Mouse (Mus musculus) limb, embryonic 14.5 days (tissue): ENCODE results near the gene Gm20390. TPM values are rescaled to one million over a fixed set of nuclear protein-coding genes. Genes with fewer than 3 reads are reported as not detected.
"Not testable (repeated sequence)": the region's sequence is repeated elsewhere in the genome, so short reads cannot be mapped to it uniquely, and the experiment has no call there.

Experiments used
- ATAC-seq: fragments of 200-750 bp; cut with Nextera tagmentation; 2 replicates; pipeline ENCODE4 v1.8.0; 2017; ENCODE audit warnings: low read depth, moderate number of reproducible peaks, moderate TSS enrichment; ENCODE audit not compliant: low FRiP score
- DNase-seq: peaks from one replicate; pipeline ENCODE4 v3.0.0-alpha.2; 2015; ENCODE audit warnings: low spot score
- H3K27ac ChIP-seq: fragments of 300-500 bp; sonication (generic); replicated peaks from 2 replicates; pipeline ENCODE4 v1.5.1; 2014; ENCODE audit warnings: low read depth, mild to moderate bottlenecking, low read length, moderate library complexity, mixed read lengths
- H3K27me3 ChIP-seq: fragments of 300-500 bp; sonication (generic); 2 replicates; pipeline ENCODE4 v1.6.1; 2014; ENCODE audit warnings: low read length, mixed read lengths; ENCODE audit not compliant: control insufficient read depth, insufficient read depth
- H3K36me3 ChIP-seq: fragments of 300-500 bp; sonication (generic); 2 replicates; pipeline ENCODE4 v1.6.1; 2014; ENCODE audit warnings: mild to moderate bottlenecking, low read length, moderate library complexity, mixed read lengths; ENCODE audit not compliant: control insufficient read depth, insufficient read depth
- H3K4me1 ChIP-seq: fragments of 300-500 bp; sonication (generic); 2 replicates; pipeline ENCODE4 v1.6.1; 2014; ENCODE audit warnings: antibody characterized with exemption, low read length, mixed read lengths; ENCODE audit not compliant: control insufficient read depth, insufficient read depth
- H3K4me2 ChIP-seq: fragments of 300-500 bp; sonication (generic); replicated peaks from 2 replicates; pipeline ENCODE4 v1.6.1; 2014; ENCODE audit warnings: low read depth, mild to moderate bottlenecking, low read length, moderate library complexity; ENCODE audit not compliant: severe bottlenecking
- H3K4me3 ChIP-seq: fragments of 300-500 bp; sonication (generic); replicated peaks from 2 replicates; pipeline ENCODE4 v1.5.1; 2014; ENCODE audit warnings: low read length
- H3K9ac ChIP-seq: fragments of 300-500 bp; sonication (generic); 2 replicates; pipeline ENCODE4 v1.6.1; 2014; ENCODE audit warnings: mild to moderate bottlenecking, low read depth, low read length, moderate library complexity; ENCODE audit not compliant: severe bottlenecking
- H3K9me3 ChIP-seq: fragments of 300-500 bp; sonication (generic); 2 replicates; pipeline ENCODE4 v1.6.1; 2016; ENCODE audit warnings: low read length; ENCODE audit not compliant: control insufficient read depth
- POLR2A ChIP-seq: fragments of 200-500 bp; IDR thresholded peaks from 2 replicates; pipeline ENCODE4 v1.8.0; 2012; ENCODE audit warnings: inconsistent platforms, mild to moderate bottlenecking, moderate library complexity, borderline replicate concordance; ENCODE audit not compliant: insufficient read depth, insufficient read length; ENCODE audit errors: extremely low read depth
- WGBS: fragments of 180-500 bp; shearing (Covaris S2); extraction: QIAGEN DNeasy Blood & Tissue Kit; methylation state at CpG from one replicate; pipeline ENCODE4 v1.1.7; 2014; 5-methylcytosine and 5-hydroxymethylcytosine counted together
- polyA plus RNA-seq, 2 experiments: library from polyadenylated mRNA; depleted of rRNA in 1 of 2; stranded (reverse) in 1 of 2; unstranded in 1 of 2; fragments of >200 nt; fragmentation: Nextera tagmentation in 1 of 2; extraction: Ambion mirVana in 1 of 2; gene quantifications; 2 replicates each; pipeline versions ENCODE4 v1.2.1 to v1.2.3; 2012 to 2014

Gm20390 gene
- polyA plus RNA-seq, 2 experiments, result 122 to 365 TPM

- H3K4me3 ChIP-seq, result no peak overlapping the region
- no peaks in the 10 kb centered on the region for H3K9me3 ChIP-seq
- no peak for ATAC-seq
- no peak for TF ChIP-seq POLR2A
- no peaks in the 10 kb centered on the region for H3K27me3 ChIP-seq
- no peak overlapping the region for H3K27ac ChIP-seq
- 84% methylated on average over 2 of the region's 2 CpGs for WGBS
- H3K9ac ChIP-seq, result no peak overlapping the region
- no peaks in the 10 kb centered on the region for H3K4me1 ChIP-seq
- DNase-seq, result no peak
- H3K4me2 ChIP-seq, result no peak overlapping the region
- H3K36me3 ChIP-seq, result peaks cover 52% of the 10 kb centered on the region
Observed at GRCm38 (mm10) chr11:93940906-93941305, 27.2 kb downstream of the Gm20390 start.

DNA sequence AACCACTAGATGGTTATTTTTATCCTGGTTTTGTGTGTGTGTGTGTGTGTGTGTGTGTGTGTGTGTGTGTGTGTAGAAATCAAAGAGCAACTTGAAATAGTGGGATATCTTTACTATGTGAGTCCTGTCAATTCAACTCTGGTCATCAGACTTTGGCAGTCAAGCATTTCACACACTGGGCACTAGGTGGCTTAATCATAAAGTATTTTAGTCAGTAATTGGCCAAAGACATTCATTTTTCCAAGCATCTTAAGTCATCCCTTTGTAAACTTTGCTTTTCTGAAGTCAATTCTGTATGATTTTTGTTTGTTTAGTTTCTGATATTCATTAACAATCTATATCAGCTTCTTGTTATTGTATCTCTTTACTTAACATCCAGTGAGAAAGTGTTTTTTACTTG is 39.0 kb downstream of the Gm20390 start:
- H3K4me2 ChIP-seq, result no peak overlapping the region
- ATAC-seq (no peak), DNase-seq (no peak)
- H3K9me3 ChIP-seq, result no peaks in the 10 kb centered on the region
- no peaks in the 10 kb centered on the region for H3K27me3 ChIP-seq
- no peaks in the 10 kb centered on the region for H3K4me1 ChIP-seq
- TF ChIP-seq POLR2A, result no peak
- no peak overlapping the region for H3K9ac ChIP-seq
- no peak overlapping the region for H3K4me3 ChIP-seq
- H3K27ac ChIP-seq, result no peak overlapping the region
- H3K36me3 ChIP-seq, result peaks cover 85% of the 10 kb centered on the region

DNA sequence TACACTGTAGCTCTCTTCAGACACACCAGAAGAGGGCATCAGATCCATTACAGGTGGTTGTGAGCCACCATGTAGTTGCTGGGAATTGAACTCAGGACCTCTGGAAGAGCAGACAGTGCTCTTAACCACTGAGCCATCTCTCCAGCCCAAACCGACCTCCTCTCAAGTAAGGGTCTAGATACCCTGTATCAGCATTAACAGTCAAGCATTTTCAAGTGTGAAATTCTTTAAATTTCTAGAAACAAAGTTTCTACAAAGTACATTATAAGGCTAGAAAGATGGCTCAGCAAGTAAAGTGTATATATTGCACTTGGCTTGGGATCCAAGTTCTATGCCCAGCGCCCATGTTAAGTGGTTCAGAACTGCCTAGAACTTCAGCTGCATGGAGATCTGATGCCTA is 53.1 kb downstream of the Gm20390 start:
- 92% methylated on average over 2 of the region's 2 CpGs for WGBS
- not testable (repeated sequence) for ATAC-seq, H3K4me2 ChIP-seq, DNase-seq, H3K4me1 ChIP-seq, H3K4me3 ChIP-seq, H3K9ac ChIP-seq, H3K27me3 ChIP-seq, H3K27ac ChIP-seq, H3K9me3 ChIP-seq
- H3K36me3 ChIP-seq, result peaks cover 79% of the 10 kb centered on the region

DNA sequence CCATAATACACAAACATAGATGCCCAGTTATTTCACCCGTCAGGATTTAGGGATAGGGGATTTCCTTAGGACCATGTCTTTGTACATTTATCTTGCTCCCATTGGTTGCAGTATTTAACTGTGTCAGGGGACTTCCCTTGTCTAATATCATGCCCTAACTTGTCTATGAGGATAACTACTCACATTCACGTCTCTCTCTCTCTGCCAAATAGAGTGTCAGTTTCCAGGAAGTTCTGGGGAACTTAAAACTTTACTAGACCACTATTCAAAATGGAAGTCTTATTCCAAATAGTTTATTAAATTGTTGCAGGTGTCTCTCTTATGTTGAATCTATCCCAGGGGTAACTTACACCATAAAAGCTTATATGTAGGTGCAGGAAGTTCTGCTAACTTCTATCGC is 56.5 kb downstream of the Gm20390 start:
- no peaks in the 10 kb centered on the region for H3K27me3 ChIP-seq
- no peaks in the 10 kb centered on the region for H3K4me1 ChIP-seq
- H3K36me3 ChIP-seq, result peaks cover 83% of the 10 kb centered on the region
- ATAC-seq, result no peak
- no peak for TF ChIP-seq POLR2A
- 71% methylated on average over 3 of the region's 3 CpGs for WGBS
- H3K9me3 ChIP-seq, result no peaks in the 10 kb centered on the region
- DNase-seq, result no peak
- H3K4me2 ChIP-seq, result no peak overlapping the region
- H3K27ac ChIP-seq, result no peak overlapping the region
- no peak overlapping the region for H3K9ac ChIP-seq
- H3K4me3 ChIP-seq, result no peak overlapping the region

DNA sequence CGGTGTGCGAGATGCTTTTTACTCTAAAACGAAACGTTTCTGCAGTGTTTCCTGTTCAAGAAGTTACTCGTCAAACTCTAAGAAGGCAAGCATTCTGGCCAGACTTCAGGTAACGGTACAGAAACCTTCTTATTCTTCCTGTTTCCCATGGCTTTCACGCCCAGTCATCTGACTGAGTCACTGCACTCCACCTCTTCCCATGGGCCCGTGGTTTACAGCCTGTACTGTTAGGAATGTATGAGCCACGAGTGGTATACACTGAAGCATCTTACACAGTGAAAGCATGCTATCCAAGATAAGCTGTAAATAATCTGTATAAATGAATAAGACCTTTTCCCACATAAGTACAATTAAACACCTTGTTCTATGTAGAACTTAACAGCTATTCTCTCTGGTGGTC is 59.3 kb downstream of the Gm20390 start:
- H3K9me3 ChIP-seq, result no peaks in the 10 kb centered on the region
- H3K4me2 ChIP-seq, result no peak overlapping the region
- no peak overlapping the region for H3K4me3 ChIP-seq
- H3K27ac ChIP-seq, result no peak overlapping the region
- ATAC-seq (no peak), DNase-seq (no peak)
- no peak overlapping the region for H3K9ac ChIP-seq
- no peak for TF ChIP-seq POLR2A
- no peaks in the 10 kb centered on the region for H3K4me1 ChIP-seq
- peaks cover 86% of the 10 kb centered on the region for H3K36me3 ChIP-seq
- WGBS, result 89% methylated on average over 9 of the region's 9 CpGs
- no peaks in the 10 kb centered on the region for H3K27me3 ChIP-seq

GRCm38 (mm10) chr11:93907839-93908238 is 60.3 kb downstream of the Gm20390 start:
- H3K27ac ChIP-seq, result no peak overlapping the region
- H3K36me3 ChIP-seq, result peaks cover 78% of the 10 kb centered on the region
- H3K9me3 ChIP-seq, result no peaks in the 10 kb centered on the region
- no peak overlapping the region for H3K4me2 ChIP-seq
- WGBS, result 84% methylated on average over 3 of the region's 3 CpGs
- H3K9ac ChIP-seq, result no peak overlapping the region
- H3K4me1 ChIP-seq, result no peaks in the 10 kb centered on the region
- ATAC-seq (no peak), DNase-seq (no peak)
- no peak for TF ChIP-seq POLR2A
- no peak overlapping the region for H3K4me3 ChIP-seq
- H3K27me3 ChIP-seq, result no peaks in the 10 kb centered on the region
